Mouse (Mus musculus) forebrain, postnatal 0 days (tissue): ENCODE data around the gene Tmem127. TPM values are rescaled to one million over a fixed set of nuclear protein-coding genes. Genes with fewer than 3 reads are reported as not detected.

Source experiments
- ATAC-seq: fragments of 200-750 bp; cut with Nextera tagmentation; 2 replicates; pipeline ENCODE4 v1.8.0; 2017; ENCODE audit warnings: mild to moderate bottlenecking, moderate library complexity
- DNase-seq: peaks from one replicate; pipeline ENCODE4 v3.0.0-alpha.2; 2015
- H3K27ac ChIP-seq: fragments of 300-500 bp; sonication (generic); 2 replicates; pipeline ENCODE4 v1.5.1; 2014; ENCODE audit warnings: low read depth, mild to moderate bottlenecking, antibody characterized with exemption, low read length, moderate library complexity, mixed read lengths
- H3K27me3 ChIP-seq: fragments of 300-500 bp; sonication (generic); 2 replicates; pipeline ENCODE4 v1.6.1; 2014; ENCODE audit warnings: mild to moderate bottlenecking, low read length, mixed read lengths; ENCODE audit not compliant: insufficient read depth
- H3K36me3 ChIP-seq: fragments of 300-500 bp; sonication (generic); 2 replicates; pipeline ENCODE4 v1.6.1; 2014; ENCODE audit warnings: mild to moderate bottlenecking, moderate library complexity; ENCODE audit not compliant: insufficient read depth
- H3K4me1 ChIP-seq: fragments of 300-500 bp; sonication (generic); 2 replicates; pipeline ENCODE4 v1.6.1; 2014; ENCODE audit warnings: antibody characterized with exemption; ENCODE audit not compliant: insufficient read depth
- H3K4me2 ChIP-seq: fragments of 300-500 bp; sonication (generic); 2 replicates; pipeline ENCODE4 v1.6.1; 2014; ENCODE audit warnings: low read depth, mild to moderate bottlenecking, moderate library complexity
- H3K4me3 ChIP-seq: fragments of 300-500 bp; sonication (generic); 2 replicates; pipeline ENCODE4 v1.5.1; 2014; ENCODE audit warnings: low read depth, low read length, mixed read lengths
- H3K9ac ChIP-seq: fragments of 300-500 bp; sonication (generic); 2 replicates; pipeline ENCODE4 v1.6.1; 2014; ENCODE audit warnings: mild to moderate bottlenecking
- H3K9me3 ChIP-seq: fragments of 300-500 bp; sonication (generic); 2 replicates; pipeline ENCODE4 v1.6.1; 2016; ENCODE audit warnings: low read length
- CTCF ChIP-seq: sonication (generic); IDR thresholded peaks from 2 replicates; pipeline ENCODE4 v1.5.1; 2016; ENCODE audit warnings: antibody characterized with exemption, control low read depth, low read depth
- WGBS: fragments of 180-500 bp; shearing (Covaris S2); extraction: QIAGEN DNeasy Blood & Tissue Kit; methylation state at CpG from one replicate; pipeline ENCODE4 v1.1.7; 2014; 5-methylcytosine and 5-hydroxymethylcytosine counted together
- polyA plus RNA-seq: library from polyadenylated mRNA; unstranded; fragments of >200 nt; fragmentation: Nextera tagmentation; extraction: Ambion mirVana; gene quantifications from 2 replicates; pipeline ENCODE4 v1.2.1, GENCODE M21; 2015
- total RNA-seq: library from RNA; depleted of rRNA; stranded (reverse); fragments of >200 nt; gene quantifications from 2 replicates; pipeline ENCODE4 v1.2.3, GENCODE M21; 2014; rRNA removed

The Tmem127 gene
- total and polyA plus RNA-seq, 2 experiments from 2014 or later = 74.6 to 94.4 TPM

DNA sequence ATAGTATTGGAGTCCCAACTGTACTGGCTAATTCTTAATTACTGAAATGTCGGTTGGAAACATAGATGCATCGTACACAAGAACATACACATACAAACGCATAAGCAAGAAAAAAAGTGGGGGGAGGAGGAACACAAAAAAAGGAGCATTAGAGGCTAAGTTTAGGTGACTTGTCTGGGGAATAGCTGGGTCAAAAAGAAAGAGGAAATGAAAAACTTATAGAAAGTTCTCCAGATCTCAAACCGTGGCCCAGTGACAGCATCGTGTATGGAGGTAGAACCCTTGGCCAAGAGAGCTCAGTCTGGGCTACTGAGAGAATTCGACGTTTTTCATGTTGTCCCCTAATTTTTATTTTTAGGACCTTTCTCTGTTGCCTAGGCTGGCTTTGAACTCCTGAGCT lies 63.0 kb downstream of the Tmem127 start:
- Histone ChIP-seq H3K4me3 (no peak overlapping the region), H3K4me2 (no peak overlapping the region), H3K27me3 (no peaks in the 10 kb centered on the region), H3K36me3 (no peaks in the 10 kb centered on the region), H3K27ac (no peak overlapping the region), H3K4me1 (no peaks in the 10 kb centered on the region), H3K9ac (no peak overlapping the region), H3K9me3 (no peaks in the 10 kb centered on the region)
- no peak for DNase-seq
- WGBS = 96% methylated on average over 7 of the region's 7 CpGs
- no peak for TF ChIP-seq CTCF
- ATAC-seq = no peak

Other genes with a start within 250 kb of the Tmem127 start
- gene Ap4e1, start 239.2 kb upstream of the Tmem127 start, total RNA-seq = 17.1 and 18.7 TPM in 2 replicates
- 2.9 and 5.8 TPM in 2 replicates for gene Ap4e1, start 239.2 kb upstream of the Tmem127 start, polyA plus RNA-seq
- 13.8 and 20.7 TPM in 2 replicates for gene Blvra, start 177.2 kb upstream of the Tmem127 start, total RNA-seq
- 29.4 and 32.6 TPM in 2 replicates for gene Blvra, start 177.2 kb upstream of the Tmem127 start, polyA plus RNA-seq
- gene Ncaph, start 114.0 kb upstream of the Tmem127 start, total RNA-seq = 8.0 and 10.9 TPM in 2 replicates
- 10.8 and 11.0 TPM in 2 replicates for gene Ncaph, start 114.0 kb upstream of the Tmem127 start, polyA plus RNA-seq
- gene Itpripl1, start 104.5 kb upstream of the Tmem127 start, total RNA-seq = 11.0 and 16.9 TPM in 2 replicates
- gene Itpripl1, start 104.5 kb upstream of the Tmem127 start, polyA plus RNA-seq = 15.5 and 16.0 TPM in 2 replicates
- 0.48 and 0.62 TPM in 2 replicates for gene 1810024B03Rik, start 39.6 kb upstream of the Tmem127 start, total RNA-seq
- gene 1810024B03Rik, start 39.6 kb upstream of the Tmem127 start, polyA plus RNA-seq = 0.96 and 1.7 TPM in 2 replicates
- gene Snrnp200, start 39.5 kb upstream of the Tmem127 start, total RNA-seq = 88.8 and 111 TPM in 2 replicates
- gene Snrnp200, start 39.5 kb upstream of the Tmem127 start, polyA plus RNA-seq = 27.8 and 32.6 TPM in 2 replicates
- gene Ciao1, start 92 bp upstream of the Tmem127 start, total RNA-seq = 32.8 and 50.3 TPM in 2 replicates
- 27.8 and 33.1 TPM in 2 replicates for gene Ciao1, start 92 bp upstream of the Tmem127 start, polyA plus RNA-seq
- gene Stard7, start 22.3 kb downstream of the Tmem127 start, total RNA-seq = 178 and 203 TPM in 2 replicates
- 89.3 and 110 TPM in 2 replicates for gene Stard7, start 22.3 kb downstream of the Tmem127 start, polyA plus RNA-seq
- gene Dusp2, start 88.3 kb downstream of the Tmem127 start, total RNA-seq = 10.0 and 13.9 TPM in 2 replicates
- gene Dusp2, start 88.3 kb downstream of the Tmem127 start, polyA plus RNA-seq = 19.1 and 20.2 TPM in 2 replicates
- gene Astl, start 90.7 kb downstream of the Tmem127 start, total RNA-seq = not detected in 2 replicates
- gene Astl, start 90.7 kb downstream of the Tmem127 start, polyA plus RNA-seq = not detected in 2 replicates
- 0.46 and 0.67 TPM in 2 replicates for gene Adra2b, start 115.3 kb downstream of the Tmem127 start, total RNA-seq
- gene Adra2b, start 115.3 kb downstream of the Tmem127 start, polyA plus RNA-seq = 0.38 and 0.80 TPM in 2 replicates
- 0.38 TPM in 1 of 2 replicates, not detected in the other for gene Gpat2, start 177.3 kb downstream of the Tmem127 start, total RNA-seq
- 0.06 and 0.11 TPM in 2 replicates for gene Gpat2, start 177.3 kb downstream of the Tmem127 start, polyA plus RNA-seq
- 26.3 and 28.8 TPM in 2 replicates for gene Fahd2a, start 196.7 kb downstream of the Tmem127 start, total RNA-seq
- gene Fahd2a, start 196.7 kb downstream of the Tmem127 start, polyA plus RNA-seq = 27.1 and 27.4 TPM in 2 replicates